Mouse (Mus musculus) liver, embryonic 14.5 days (tissue): ENCODE data around the gene Esx1.

Source experiments
- CTCF ChIP-seq: IDR thresholded peaks from 2 replicates; pipeline ENCODE4 v1.5.1; 2016; ENCODE audit warnings: antibody characterized with exemption, low read depth, control low read depth
- EP300 ChIP-seq: IDR thresholded peaks from 2 replicates; pipeline ENCODE4 v1.6.1; 2016; ENCODE audit warnings: antibody characterized with exemption, low read depth

DNA sequence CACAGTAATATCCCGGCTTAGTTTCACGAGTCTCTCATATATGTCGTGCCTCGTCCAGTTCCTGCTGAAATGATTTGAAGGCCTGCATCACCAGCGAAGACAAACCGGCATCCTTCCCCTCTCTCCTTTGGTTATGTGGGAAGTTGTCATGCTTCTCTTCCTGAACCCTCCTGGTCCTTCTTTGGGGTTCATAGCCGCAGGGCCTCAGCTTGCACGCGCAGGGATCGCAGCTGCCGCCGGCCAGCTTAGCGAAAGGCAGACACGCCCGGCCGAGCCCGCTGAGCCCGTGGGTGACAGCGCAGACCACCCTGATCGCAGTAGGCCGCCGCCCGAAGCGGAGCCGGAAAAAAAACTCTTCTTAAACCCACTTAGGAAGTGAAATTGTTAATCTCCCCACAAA lies 17.4 kb downstream of the Esx1 start:
- TF ChIP-seq CTCF (no peak), EP300 (no peak)
